Mouse (Mus musculus) erythroblast, embryonic 14.5 days (primary cell): Measurements from ENCODE around the gene Fam50b.

ENCODE experiments used
- GATA1 ChIP-seq: IDR thresholded peaks from 2 replicates; pipeline ENCODE4 v1.6.1; 2012; ENCODE audit warnings: low read length, inconsistent platforms, mixed read lengths
- TAL1 ChIP-seq: IDR thresholded peaks from 3 replicates; pipeline ENCODE4 v1.6.1; 2012; ENCODE audit warnings: low read length, inconsistent platforms, mixed read lengths

- TF ChIP-seq GATA1, result no peak
- TF ChIP-seq TAL1, result no peak
These were observed 19.2 kb upstream of the Fam50b start for GRCm38 (mm10) chr13:34715437-34715838.
